In genomic region chr16:59750905-59751304, GRCm38 (mm10) we compare ENCODE assay signal across 23 mouse cellular contexts.
DNase-seq lines count a peak whose midpoint lies in the region; ATAC-seq and TF ChIP-seq lines count a peak whose summit lies in the region.
"Had no signal": no experiment of that assay in that cellular context is flagged by ENCODE, and none has a peak within 500 bp of the region (broad histone marks: within the 10 kb centered on the region; RNA-seq: fewer than 3 reads in every experiment).

No protein-coding gene starts in this region.

- H3K27me3 ChIP-seq in intestine, embryonic 15.5 days (replicated peaks): no peaks in the 10 kb centered on the region
- no peaks in the 10 kb centered on the region for H3K27me3 ChIP-seq in intestine, postnatal 0 days (replicated peaks; ENCODE audit: control insufficient read depth, insufficient read depth, low read length)
- no peaks in the 10 kb centered on the region for H3K27me3 ChIP-seq in stomach, embryonic 16.5 days (ENCODE audit: control insufficient read depth, insufficient read depth, low read length)
- no peaks in the 10 kb centered on the region for H3K27me3 ChIP-seq in kidney, adult 2 months (replicated peaks; ENCODE audit: control insufficient read depth, insufficient read depth, low read length)
- H3K27me3 ChIP-seq: CH12.LX; embryonic facial prominence, embryonic 12.5 days; forebrain, embryonic 13.5 days; forebrain, embryonic 15.5 days had no signal

- peak; percentile 66 for ATAC-seq in intestine, embryonic 15.5 days
- ATAC-seq in intestine, postnatal 0 days: no peak
- ATAC-seq in stomach, embryonic 16.5 days (ENCODE audit: insufficient read depth, low FRiP score): peak; percentile 77; the same call in 1 of the 2 replicates
- ATAC-seq: activated CD4-positive, CD25-positive, alpha-beta regulatory T cell, adult 4 months; CD4-positive, CD25-positive, alpha-beta regulatory T cell, adult 4 months; forebrain, embryonic 13.5 days; forebrain, embryonic 15.5 days; Patski had no signal

- DNase-seq in kidney, adult 2 months: no peak
- DNase-seq in thymus, postnatal 14 days: no peak
- DNase-seq: adrenal gland, adult 8-10 months; adrenal gland, postnatal 14 days; adrenal gland, postnatal 36 days; B cell, adult 2 months; cerebellum, adult 11-12 months; cerebellum, adult 2 months; cerebellum, adult 9-10 months; cerebellum, postnatal 10 days; cerebellum, postnatal 25 days had no signal

- H3K9ac ChIP-seq in intestine, embryonic 15.5 days: no peak overlapping the region
- no peak overlapping the region for H3K9ac ChIP-seq in intestine, postnatal 0 days (ENCODE audit: low read depth, low read length)
- no peak overlapping the region for H3K9ac ChIP-seq in stomach, embryonic 16.5 days (ENCODE audit: low read length)
- H3K9ac ChIP-seq: embryonic facial prominence, embryonic 12.5 days; forebrain, embryonic 13.5 days; forebrain, embryonic 15.5 days had no signal

- no peak overlapping the region for H3K27ac ChIP-seq in intestine, embryonic 15.5 days
- H3K27ac ChIP-seq in intestine, postnatal 0 days (ENCODE audit: low read depth, low read length): no peak overlapping the region
- no peak overlapping the region for H3K27ac ChIP-seq in stomach, embryonic 16.5 days (ENCODE audit: low read length)
- no peak overlapping the region for H3K27ac ChIP-seq in kidney, adult 2 months (ENCODE audit: insufficient read depth, low read depth, low read length)
- H3K27ac ChIP-seq: embryonic facial prominence, embryonic 10.5 days; embryonic facial prominence, embryonic 12.5 days; forebrain, embryonic 13.5 days; forebrain, embryonic 15.5 days had no signal

- no peaks in the 10 kb centered on the region for H3K36me3 ChIP-seq in intestine, embryonic 15.5 days
- H3K36me3 ChIP-seq in intestine, postnatal 0 days (ENCODE audit: control insufficient read depth, insufficient read depth): no peaks in the 10 kb centered on the region
- no peaks in the 10 kb centered on the region for H3K36me3 ChIP-seq in stomach, embryonic 16.5 days (ENCODE audit: control insufficient read depth, insufficient read depth, low read length)
- H3K36me3 ChIP-seq in kidney, adult 2 months (ENCODE audit: control insufficient read depth, insufficient read depth, low read length): no peaks in the 10 kb centered on the region
- H3K36me3 ChIP-seq: embryonic facial prominence, embryonic 10.5 days; embryonic facial prominence, embryonic 12.5 days; forebrain, embryonic 15.5 days; G1E had no signal

- TF ChIP-seq POLR2A in kidney, adult 2 months (IDR thresholded peaks at IDR 0.05; ENCODE audit: low read depth, low read length): no peak

- no peak overlapping the region for H3K4me2 ChIP-seq in intestine, embryonic 15.5 days (replicated peaks)
- H3K4me2 ChIP-seq in intestine, postnatal 0 days (replicated peaks; ENCODE audit: low read depth): no peak overlapping the region
- no peak overlapping the region for H3K4me2 ChIP-seq in stomach, embryonic 16.5 days (ENCODE audit: low read depth, low read length)
- H3K4me2 ChIP-seq: embryonic facial prominence, embryonic 12.5 days; forebrain, embryonic 13.5 days; forebrain, embryonic 15.5 days had no signal

- no peak for TF ChIP-seq CTCF in intestine, postnatal 0 days (IDR thresholded peaks at IDR 0.05; ENCODE audit: low read depth)
- no peak for TF ChIP-seq CTCF in kidney, adult 2 months (conservative IDR thresholded peaks at IDR 0.05; ENCODE audit: insufficient read depth, insufficient read length, low read depth, low read length)

- H3K4me3 ChIP-seq in intestine, embryonic 15.5 days (replicated peaks): no peak overlapping the region
- no peak overlapping the region for H3K4me3 ChIP-seq in intestine, postnatal 0 days (ENCODE audit: low read depth, low read length)
- H3K4me3 ChIP-seq in stomach, embryonic 16.5 days (replicated peaks; ENCODE audit: low read length): no peak overlapping the region
- no peak overlapping the region for H3K4me3 ChIP-seq in kidney, adult 2 months (ENCODE audit: insufficient read depth, low read depth, low read length)
- H3K4me3 ChIP-seq: embryonic facial prominence, embryonic 10.5 days; embryonic facial prominence, embryonic 12.5 days; forebrain, embryonic 13.5 days; forebrain, embryonic 15.5 days had no signal

- WGBS in intestine, embryonic 15.5 days: 57% methylated on average over 4 of the region's 4 CpGs
- WGBS in intestine, postnatal 0 days: 36% methylated on average over 4 of the region's 4 CpGs
- WGBS in stomach, embryonic 16.5 days: 57% methylated on average over 4 of the region's 4 CpGs
- WGBS in kidney, adult 2 months: 83% methylated on average over 4 of the region's 4 CpGs

- no peaks in the 10 kb centered on the region for H3K4me1 ChIP-seq in intestine, embryonic 15.5 days (replicated peaks)
- no peaks in the 10 kb centered on the region for H3K4me1 ChIP-seq in intestine, postnatal 0 days (replicated peaks; ENCODE audit: control insufficient read depth, insufficient read depth, low read length)
- H3K4me1 ChIP-seq in stomach, embryonic 16.5 days (ENCODE audit: control insufficient read depth, insufficient read depth, low read length): no peaks in the 10 kb centered on the region
- H3K4me1 ChIP-seq in kidney, adult 2 months (ENCODE audit: control insufficient read depth, insufficient read depth, low read length): no peaks in the 10 kb centered on the region
- H3K4me1 ChIP-seq: embryonic facial prominence, embryonic 10.5 days; embryonic facial prominence, embryonic 12.5 days; forebrain, embryonic 13.5 days; forebrain, embryonic 15.5 days had no signal

- H3K9me3 ChIP-seq in intestine, embryonic 15.5 days: no peaks in the 10 kb centered on the region
- H3K9me3 ChIP-seq in intestine, postnatal 0 days (ENCODE audit: control insufficient read depth): no peaks in the 10 kb centered on the region
- H3K9me3 ChIP-seq in stomach, embryonic 16.5 days (replicated peaks; ENCODE audit: control insufficient read depth, low read length): no peaks in the 10 kb centered on the region
- H3K9me3 ChIP-seq: embryonic facial prominence, embryonic 10.5 days; embryonic facial prominence, embryonic 12.5 days; forebrain, embryonic 13.5 days; forebrain, embryonic 15.5 days; G1E had no signal
